Mouse (Mus musculus) liver, postnatal 0 days (tissue): ENCODE results near the gene Myh9.

ENCODE experiments used
- CTCF ChIP-seq: sonication (generic); IDR thresholded peaks from 2 replicates; pipeline ENCODE4 v1.5.1; 2016; ENCODE audit warnings: antibody characterized with exemption, low read depth
- EP300 ChIP-seq: IDR thresholded peaks from 2 replicates; pipeline ENCODE4 v1.6.1; 2016; ENCODE audit warnings: antibody characterized with exemption, low read depth, mild to moderate bottlenecking

DNA sequence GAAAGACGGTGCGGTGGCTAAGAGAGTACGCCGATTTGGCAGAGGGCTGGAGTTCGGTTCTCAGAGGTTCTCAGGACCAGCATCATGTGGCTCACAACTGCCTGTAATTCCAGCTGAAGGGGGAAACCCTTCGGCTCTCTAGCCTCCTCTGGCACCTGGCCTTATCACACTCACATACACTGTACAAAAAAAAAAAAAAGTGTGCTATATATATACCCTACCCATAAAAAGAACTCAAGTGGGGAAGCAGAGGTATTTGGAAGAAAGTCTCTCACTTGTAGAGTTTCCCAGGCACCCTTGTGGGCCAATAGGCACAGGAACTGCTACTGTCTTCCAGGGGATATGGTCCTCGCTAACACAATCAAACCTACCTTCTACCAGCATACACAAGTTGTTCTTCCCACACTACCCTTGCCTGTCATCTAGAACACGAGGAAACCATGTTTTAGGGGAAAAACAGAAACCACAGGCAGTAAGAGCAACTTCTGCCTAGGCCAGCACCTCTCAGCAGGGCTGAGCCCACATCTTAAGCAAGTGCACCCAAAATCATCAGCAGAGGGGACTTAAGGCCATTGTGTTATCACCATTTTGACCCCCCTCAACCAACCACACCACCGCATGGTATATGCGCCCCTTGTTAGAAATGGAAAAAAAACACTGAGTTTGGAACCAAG is 4.4 kb downstream of the Myh9 start:
- TF ChIP-seq EP300 (no peak), CTCF (no peak)
